Mouse (Mus musculus): ENCODE measurements at regions not wholly inside any gene's neighbourhood (a gene's known extent, or its start where the extent isn't known, plus 50 kb on each side); places are given as distances from the start of the nearest gene placed in this dataset.

DNA sequence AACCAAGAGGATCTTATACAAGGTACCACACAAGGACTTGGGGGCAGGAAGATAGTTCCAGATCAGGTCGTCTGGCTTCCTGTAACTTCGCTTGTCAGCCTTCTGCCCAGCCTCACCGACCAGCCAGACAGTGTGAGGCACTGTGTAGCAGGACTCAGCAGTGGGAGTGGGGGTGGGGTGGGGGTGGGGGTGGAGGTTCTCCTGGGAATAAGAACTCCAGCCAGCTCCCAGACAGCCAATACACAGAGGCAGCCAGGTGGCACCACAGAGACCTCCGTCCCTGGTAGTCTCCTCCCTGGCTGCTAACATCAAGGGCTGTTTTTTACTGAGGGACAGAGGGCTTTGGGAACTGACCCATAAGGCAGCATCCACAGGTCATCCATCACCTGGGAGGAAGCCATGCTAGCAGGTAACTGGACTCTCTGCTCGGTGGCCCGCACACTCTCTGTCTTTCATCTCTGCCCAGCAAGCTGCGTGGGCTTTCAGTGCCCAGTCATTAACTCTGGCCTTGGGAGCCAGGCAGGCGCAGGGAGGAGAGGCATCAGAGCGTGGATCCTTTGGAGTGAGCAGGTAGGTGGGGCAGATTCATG, 60.3 kb upstream of the Wnt4 start:
- DNase-seq (ENCODE audit: low spot score in 2 of 2), result no peak

DNA sequence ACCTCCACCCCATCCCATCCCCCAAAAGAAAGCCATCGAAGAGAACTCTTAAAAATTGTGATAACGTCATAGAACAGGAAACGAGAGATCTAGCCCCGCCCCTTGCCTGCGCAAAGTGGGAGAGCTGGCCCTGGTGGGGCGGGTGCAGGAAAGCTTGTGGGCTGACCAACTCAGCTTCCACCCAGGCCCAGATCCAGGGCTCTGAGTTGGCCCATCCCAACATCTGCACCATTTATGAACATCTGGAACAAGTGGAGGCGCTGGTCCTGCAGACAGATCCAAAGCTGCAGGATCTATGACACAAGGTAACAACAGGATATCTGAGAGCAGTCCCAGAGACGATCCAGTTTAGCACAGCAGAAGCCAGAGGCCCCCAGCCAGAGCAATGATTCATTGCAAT, 62.7 kb upstream of the Wnt4 start:
- DNase-seq (ENCODE audit: low spot score in 2 of 2), result no peak

- DNase-seq (ENCODE audit: low spot score in 2 of 2), result no peak
These were observed 64.4 kb upstream of the Wnt4 start for GRCm38 (mm10) chr4:137212846-137213245.

DNA sequence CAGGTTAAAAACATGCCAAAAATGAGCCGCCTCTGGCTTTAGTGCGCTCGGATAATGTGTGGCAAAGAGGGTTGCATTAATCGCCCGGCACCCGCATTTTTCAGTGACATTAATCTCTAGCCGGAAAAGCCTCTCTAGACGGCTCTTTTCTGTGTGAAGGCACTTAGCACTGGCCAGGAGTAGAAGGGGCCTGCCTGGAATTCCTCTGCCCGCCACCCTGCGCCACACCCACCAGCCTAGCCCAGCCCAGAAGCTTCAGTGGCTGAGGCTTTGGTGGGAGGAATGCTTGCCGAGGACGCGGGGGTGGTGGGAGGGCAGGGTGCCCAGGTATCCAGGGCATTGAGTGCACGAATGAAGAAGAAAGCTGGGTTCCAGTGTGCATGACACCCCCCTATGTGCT, 65.2 kb upstream of the Wnt4 start:
- no peak for DNase-seq (ENCODE audit: low spot score in 2 of 2)

DNA sequence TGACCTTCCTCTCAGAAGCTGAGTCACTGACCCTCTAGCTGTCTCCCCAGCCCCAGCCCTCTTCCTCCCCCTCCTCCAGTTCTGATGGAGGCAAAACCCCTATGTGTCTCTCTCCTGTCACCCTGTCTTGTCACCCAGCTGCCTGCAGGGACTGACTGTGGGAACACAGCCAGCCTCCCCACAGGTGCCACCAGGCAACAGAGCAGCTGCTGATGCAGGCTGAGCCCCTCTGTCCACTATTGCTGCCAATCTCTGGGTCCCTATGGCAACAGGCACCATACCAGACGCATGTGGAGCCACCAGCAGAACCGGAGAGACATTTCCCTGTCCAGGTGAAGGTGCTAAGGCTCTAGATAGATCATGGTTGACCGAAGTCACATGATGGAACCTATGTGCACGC, 66.0 kb upstream of the Wnt4 start:
- no peak for DNase-seq (ENCODE audit: low spot score in 2 of 2)

GRCm38 (mm10) chr4:137210525-137210924, 66.8 kb upstream of the Wnt4 start:
- DNase-seq (ENCODE audit: low spot score in 2 of 2), result no peak

GRCm38 (mm10) chr4:137200968-137201367, 76.3 kb upstream of the Wnt4 start:
- DNase-seq (ENCODE audit: low spot score in 2 of 2), result no peak

GRCm38 (mm10) chr4:137200426-137200825, 76.9 kb upstream of the Wnt4 start:
- no peak for DNase-seq (ENCODE audit: low spot score in 2 of 2)

DNA sequence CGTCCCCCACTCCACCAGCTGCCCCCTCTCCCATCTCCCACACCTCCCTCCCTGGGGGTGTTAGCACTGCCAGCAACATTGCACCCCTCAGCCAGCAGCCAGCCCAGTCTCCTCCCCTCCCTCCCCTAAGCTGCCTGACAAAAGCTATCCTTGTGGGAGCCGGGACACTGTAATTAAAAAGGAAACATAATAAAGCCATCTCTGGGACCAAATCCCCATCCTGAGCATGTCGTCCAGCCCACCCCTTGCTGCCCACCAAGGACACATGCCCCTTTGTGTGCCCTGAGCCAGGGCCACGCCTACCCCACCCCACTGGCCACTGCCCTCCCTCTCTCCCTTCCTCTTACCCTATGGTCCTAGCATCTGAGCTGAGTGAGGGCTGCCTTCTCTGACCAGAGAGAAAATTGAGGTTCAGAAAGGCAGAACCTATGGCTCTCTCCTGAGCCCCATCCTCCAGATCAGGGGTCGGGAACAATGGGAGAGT, 80.8 kb upstream of the Wnt4 start:
- no peak for DNase-seq (ENCODE audit: low spot score in 2 of 2)

DNA sequence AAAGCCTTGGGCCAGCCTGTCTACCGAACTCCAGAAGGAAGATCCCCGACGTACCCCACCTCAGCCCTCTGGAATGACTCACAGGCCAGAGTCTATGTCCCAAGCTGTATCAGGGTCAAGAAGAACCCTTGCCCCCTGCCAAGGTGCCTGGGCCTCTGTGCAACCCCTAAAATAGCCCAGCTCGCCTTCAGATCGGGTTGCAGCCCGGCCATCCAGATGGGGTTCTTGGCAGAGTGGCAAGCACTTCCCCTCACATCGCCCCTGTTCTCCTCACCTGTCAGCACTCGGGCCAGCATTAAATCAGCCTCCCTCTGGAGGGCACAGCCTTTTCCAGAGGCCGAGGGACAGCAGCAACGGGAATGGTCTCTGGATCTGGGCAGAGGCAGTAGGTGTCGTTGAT, 83.2 kb upstream of the Wnt4 start:
- DNase-seq (ENCODE audit: low spot score in 2 of 2), result no peak

DNA sequence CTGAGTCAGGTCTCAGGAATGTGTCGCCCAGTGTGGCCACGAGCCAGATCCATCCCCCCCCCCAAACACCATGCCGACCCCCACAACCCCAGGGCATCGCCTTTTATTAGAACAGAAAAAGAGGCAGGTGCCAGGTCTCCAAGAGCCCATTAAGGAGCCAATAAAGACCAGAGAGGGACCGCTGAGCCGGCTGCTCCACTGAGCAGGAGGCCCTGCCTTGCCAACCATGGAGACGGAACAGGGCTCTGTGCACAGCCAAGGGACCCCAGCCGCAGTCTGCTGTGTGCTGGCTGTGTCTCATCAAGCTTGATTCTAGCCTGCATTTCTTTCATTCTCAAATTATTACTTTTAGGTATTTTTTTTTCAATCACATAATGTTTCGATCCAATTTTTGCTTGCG, 86.7 kb upstream of the Wnt4 start:
- DNase-seq (ENCODE audit: low spot score in 2 of 2), result no peak

- no peak for DNase-seq (ENCODE audit: low spot score in 2 of 2)
These were observed 87.5 kb upstream of the Wnt4 start for GRCm38 (mm10) chr4:137189801-137190200.

DNA sequence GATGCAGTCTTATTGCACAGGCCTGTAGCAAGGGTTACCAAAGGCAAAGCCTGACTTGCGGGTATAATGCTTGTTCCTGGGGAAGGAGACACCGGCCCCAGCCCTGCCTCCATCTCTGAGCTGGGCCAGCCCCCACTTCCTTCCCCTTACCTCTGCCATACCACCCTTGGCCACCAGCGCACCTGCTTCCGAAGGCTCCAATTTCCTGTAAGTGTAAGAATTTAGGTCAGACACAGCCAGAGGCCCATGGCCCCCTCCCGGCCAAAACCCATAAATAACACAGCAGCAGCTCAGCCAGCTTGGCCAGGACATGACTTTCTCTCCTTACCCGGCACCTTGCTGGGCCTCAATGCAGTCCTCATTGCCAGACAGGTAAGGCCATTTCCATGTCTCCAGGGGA, 88.2 kb upstream of the Wnt4 start:
- no peak for DNase-seq (ENCODE audit: low spot score in 2 of 2)

GRCm38 (mm10) chr4:137187592-137187991, 89.7 kb upstream of the Wnt4 start:
- no peak for DNase-seq (ENCODE audit: low spot score in 2 of 2)

- DNase-seq (ENCODE audit: low spot score in 2 of 2), result no peak
These were observed 90.2 kb upstream of the Wnt4 start for GRCm38 (mm10) chr4:137187051-137187450.

DNA sequence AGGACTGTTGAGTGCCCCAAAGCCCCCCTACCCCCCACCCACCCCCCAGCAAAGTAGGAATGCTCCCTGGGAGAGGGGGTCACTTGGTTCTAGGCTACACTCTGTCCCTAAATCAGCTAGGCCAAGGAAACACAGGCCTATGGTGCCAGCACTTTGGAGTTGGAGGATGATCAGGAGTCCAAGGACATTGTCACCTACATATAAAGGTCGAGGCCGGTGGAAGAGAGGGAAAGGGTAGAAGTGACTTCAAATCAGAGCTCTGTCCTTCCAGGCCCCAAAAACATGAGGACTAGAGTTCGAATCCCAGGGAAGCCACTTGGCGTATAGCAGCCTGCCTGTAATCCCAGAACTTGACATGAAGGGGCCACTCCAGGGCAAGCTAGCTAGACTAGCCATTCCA, 92.3 kb upstream of the Wnt4 start:
- DNase-seq (ENCODE audit: low spot score in 2 of 2), result no peak

DNA sequence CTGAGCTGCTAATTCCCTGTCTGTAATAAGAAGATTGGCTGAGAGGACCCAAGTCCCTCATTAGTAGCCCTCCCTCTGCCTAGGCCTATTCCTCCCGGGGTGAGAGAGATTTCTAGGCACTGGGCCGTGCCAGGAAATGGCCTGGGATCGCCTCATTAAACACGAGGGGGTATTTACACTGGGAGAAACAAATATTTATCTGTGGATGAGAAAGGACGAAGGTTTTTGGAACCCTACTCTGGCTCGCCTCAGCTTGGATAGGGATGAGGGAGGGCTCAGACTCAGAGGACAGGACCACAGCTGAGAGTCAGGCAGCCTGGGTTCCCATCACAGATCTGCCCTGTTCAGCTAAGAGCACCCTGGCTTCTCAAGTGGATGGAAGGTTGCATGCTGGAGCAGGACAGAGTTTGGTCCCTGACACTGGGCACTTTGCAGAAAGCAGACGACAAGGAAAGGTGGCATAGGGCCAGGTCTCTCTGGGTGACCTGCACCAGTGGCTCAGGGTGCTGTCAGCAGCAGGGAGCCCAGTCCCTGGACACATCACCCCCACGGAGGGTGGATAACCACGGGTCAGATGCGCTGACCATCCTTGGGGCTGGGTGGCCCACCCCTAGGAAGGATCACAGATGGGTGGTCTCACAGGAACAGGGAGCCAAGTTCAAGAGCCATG, 94.0 kb upstream of the Wnt4 start:
- DNase-seq (ENCODE audit: low spot score in 2 of 2), result no peak

- DNase-seq (ENCODE audit: low spot score in 2 of 2), result no peak
These were observed 94.7 kb upstream of the Wnt4 start for GRCm38 (mm10) chr4:137182547-137182946.

GRCm38 (mm10) chr4:137181252-137181651, 96.0 kb upstream of the Wnt4 start:
- DNase-seq (ENCODE audit: low spot score in 2 of 2), result no peak

DNA sequence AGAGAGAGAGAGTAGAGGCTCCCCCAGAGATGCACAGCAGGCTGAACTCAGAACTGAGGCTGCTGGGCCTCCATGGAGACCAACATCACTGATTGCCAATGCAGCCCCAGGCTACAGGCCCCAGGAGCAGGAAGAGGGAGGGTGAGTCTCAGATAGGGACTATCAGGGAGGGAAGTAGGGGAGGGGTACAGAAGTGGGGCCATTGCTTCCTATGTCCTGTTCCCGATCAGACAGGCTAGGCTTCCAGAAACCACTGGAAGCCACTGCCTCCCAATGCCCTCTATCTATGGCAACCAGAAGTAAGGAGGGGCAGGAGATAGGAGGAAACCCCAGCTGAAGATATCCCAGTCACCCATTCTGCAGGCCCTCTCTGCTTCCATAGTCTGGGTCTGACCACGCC, 97.2 kb upstream of the Wnt4 start:
- no peak for DNase-seq (ENCODE audit: low spot score in 2 of 2)

DNA sequence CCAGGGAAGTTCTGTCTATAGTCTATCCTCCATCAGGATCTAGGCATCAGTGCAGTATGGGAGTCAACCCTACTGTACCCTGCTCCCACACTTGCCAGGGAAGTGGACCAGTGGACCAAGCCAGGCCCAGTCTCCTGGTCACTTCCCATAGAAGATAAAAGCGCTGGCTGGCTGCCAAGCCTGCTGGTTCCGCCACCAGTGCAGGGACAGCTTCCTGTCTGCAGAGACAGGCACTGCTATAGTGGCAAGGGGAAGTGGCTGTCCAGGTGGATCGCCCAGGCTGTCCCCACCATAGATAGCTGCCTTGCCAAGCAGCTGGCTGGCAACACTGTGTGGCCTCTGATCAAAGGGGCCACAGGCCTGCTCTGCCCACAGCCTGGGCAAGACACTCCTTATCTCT, 98.5 kb upstream of the Wnt4 start:
- peak in 1 of 2 experiments; percentile 12 for DNase-seq (ENCODE audit: low spot score in 2 of 2)

DNA sequence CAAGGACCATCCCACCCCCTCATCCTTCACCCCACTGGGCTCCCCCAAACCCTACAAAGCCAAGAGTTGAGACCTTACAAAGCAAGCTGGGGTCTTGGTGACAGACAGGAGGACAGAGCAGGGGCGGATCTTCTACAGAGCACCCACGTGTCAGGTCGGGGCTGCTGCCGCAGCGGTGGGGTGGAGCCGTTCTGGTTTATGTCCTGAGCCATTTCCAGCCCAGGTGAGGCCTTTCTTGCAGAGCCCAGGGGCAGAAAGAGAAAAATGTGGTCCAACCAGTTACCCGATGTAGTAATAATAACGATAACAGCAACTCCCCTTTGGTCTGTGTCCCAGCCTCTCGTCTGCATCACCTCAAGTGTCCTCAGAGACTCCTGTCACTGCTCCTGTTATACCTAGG, 112.4 kb upstream of the Wnt4 start:
- DNase-seq (ENCODE audit: low spot score in 2 of 2), result no peak

- DNase-seq (ENCODE audit: low spot score in 2 of 2), result peak; percentile 52 to 81
These were observed 112.9 kb upstream of the Wnt4 start for GRCm38 (mm10) chr4:137164429-137164828.

DNA sequence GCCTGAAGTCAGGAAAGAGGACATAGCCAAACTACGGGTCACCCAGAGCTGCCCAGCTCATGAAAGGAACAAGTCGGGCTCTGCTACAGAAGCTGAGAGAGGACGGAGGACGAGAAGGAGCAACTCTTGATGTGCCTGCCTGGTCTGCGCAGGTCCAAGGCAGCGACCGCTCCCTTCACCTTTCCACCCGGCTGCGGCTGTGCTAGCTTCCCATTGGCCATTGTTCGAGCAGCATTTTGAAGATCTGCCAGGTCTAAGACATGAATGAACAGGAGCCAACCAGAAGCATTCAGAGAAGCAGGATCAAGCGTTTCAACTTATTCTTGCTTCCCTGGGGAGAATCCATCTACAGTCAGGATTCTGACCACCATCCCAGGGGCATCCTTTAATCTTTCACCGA, 113.3 kb upstream of the Wnt4 start:
- no peak for DNase-seq (ENCODE audit: low spot score in 2 of 2)
